Mouse (Mus musculus): ENCODE measurements at regions not wholly inside any gene's neighbourhood (a gene's known extent, or its start where the extent isn't known, plus 50 kb on each side); places are given as distances from the start of the nearest gene placed in this dataset.

DNA sequence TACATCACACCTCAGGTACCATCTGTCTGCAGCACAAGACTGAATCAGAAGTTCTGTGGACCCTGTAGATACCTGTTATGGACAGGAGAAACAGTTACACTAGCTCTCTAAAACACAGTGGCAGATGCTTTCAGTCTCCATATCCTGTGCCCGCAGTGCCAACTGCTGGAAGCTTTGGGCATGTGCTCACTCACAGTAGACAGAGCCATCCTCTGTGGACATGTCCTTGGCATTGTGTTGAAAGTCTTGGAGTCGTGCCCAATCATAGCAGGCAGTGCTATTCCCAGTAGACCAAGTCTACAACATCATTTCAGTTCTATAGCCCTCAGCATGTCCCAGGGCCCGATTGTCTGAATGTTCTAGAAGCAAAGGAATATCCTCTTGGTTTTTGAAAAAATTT is 1968.2 kb upstream of the 5930422O12Rik start:
- no peak for ATAC-seq (ENCODE audit: insufficient read depth, low FRiP score)
- Histone ChIP-seq H3K9me3 (replicated peaks; ENCODE audit: control insufficient read depth, low read length) (no peaks in the 10 kb centered on the region), H3K36me3 (ENCODE audit: control insufficient read depth, insufficient read depth, low read length) (no peaks in the 10 kb centered on the region), H3K9ac (ENCODE audit: low read length) (no peak overlapping the region), H3K4me1 (ENCODE audit: control insufficient read depth, insufficient read depth, low read length) (no peaks in the 10 kb centered on the region), H3K4me3 (replicated peaks; ENCODE audit: low read length) (no peak overlapping the region), H3K27me3 (ENCODE audit: control insufficient read depth, insufficient read depth, low read length) (no peaks in the 10 kb centered on the region), H3K27ac (ENCODE audit: low read length) (no peak overlapping the region), H3K4me2 (ENCODE audit: low read depth, low read length) (no peak overlapping the region)
- 83% methylated on average over 3 of the region's 3 CpGs for WGBS

Data from stomach, embryonic 16.5 days (tissue).